Mouse (Mus musculus) kidney, adult 2 months (tissue): ENCODE results near the gene Rad51b.

Experiments used
- CTCF ChIP-seq: fragments of 200-500 bp; conservative IDR thresholded peaks from 2 replicates; pipeline ENCODE4 v1.5.1; 2011; ENCODE audit warnings: low read depth, mild to moderate bottlenecking, control low read depth, low read length, moderate library complexity, mixed read lengths; ENCODE audit not compliant: insufficient read depth, insufficient read length
- POLR2A ChIP-seq: fragments of 200-500 bp; IDR thresholded peaks from one replicate; pipeline ENCODE4 v1.6.1; 2011; ENCODE audit warnings: low read depth, low read length, control low read depth

GRCm38 (mm10) chr12:79859354-79860247 is 562.5 kb downstream of the Rad51b start:
- TF ChIP-seq CTCF: no peak
- TF ChIP-seq POLR2A: no peak
